Mouse (Mus musculus) cortical plate, adult 2 months (tissue): ENCODE measurements around the gene Gm14743.
"Not testable (repeated sequence)": the region's sequence is repeated elsewhere in the genome, so short reads cannot be mapped to it uniquely, and the experiment has no call there.

Experiments
- CTCF ChIP-seq: fragments of 200-500 bp; IDR thresholded peaks from 2 replicates; pipeline ENCODE4 v1.5.1; 2011; ENCODE audit warnings: mild to moderate bottlenecking, control low read depth, low read length; ENCODE audit not compliant: insufficient read depth; ENCODE audit errors: extremely low read depth
- POLR2A ChIP-seq: fragments of 200-500 bp; IDR thresholded peaks from 2 replicates; pipeline ENCODE4 v1.6.1; 2011; ENCODE audit warnings: mild to moderate bottlenecking, low read length, control low read depth; ENCODE audit not compliant: insufficient read depth; ENCODE audit errors: extremely low read depth

GRCm38 (mm10) chrX:78202220-78202619 lies 43.5 kb downstream of the Gm14743 start:
- TF ChIP-seq POLR2A, CTCF: not testable (repeated sequence)
